Mouse (Mus musculus) adrenal gland, postnatal 4 days (tissue): ENCODE measurements around the gene Idh3g. TPM values are rescaled to one million over a fixed set of nuclear protein-coding genes. Genes with fewer than 3 reads are reported as not detected.
"Not testable (repeated sequence)": the region's sequence is repeated elsewhere in the genome, so short reads cannot be mapped to it uniquely, and the experiment has no call there.

ENCODE experiments used
- DNase-seq, 2 experiments: peaks; one replicate each; pipeline ENCODE4 v3.0.0; 2021 to 2022; ENCODE audit warnings: low spot score in 2 of 2, mixed read lengths in 2 of 2
- total RNA-seq, 2 experiments: library from RNA; stranded (reverse); gene quantifications; 2 replicates each; pipeline ENCODE4 v1.2.3; 2021

The Idh3g gene
- total RNA-seq, 2 experiments from 2014 or later = 296 to 313 TPM

DNA sequence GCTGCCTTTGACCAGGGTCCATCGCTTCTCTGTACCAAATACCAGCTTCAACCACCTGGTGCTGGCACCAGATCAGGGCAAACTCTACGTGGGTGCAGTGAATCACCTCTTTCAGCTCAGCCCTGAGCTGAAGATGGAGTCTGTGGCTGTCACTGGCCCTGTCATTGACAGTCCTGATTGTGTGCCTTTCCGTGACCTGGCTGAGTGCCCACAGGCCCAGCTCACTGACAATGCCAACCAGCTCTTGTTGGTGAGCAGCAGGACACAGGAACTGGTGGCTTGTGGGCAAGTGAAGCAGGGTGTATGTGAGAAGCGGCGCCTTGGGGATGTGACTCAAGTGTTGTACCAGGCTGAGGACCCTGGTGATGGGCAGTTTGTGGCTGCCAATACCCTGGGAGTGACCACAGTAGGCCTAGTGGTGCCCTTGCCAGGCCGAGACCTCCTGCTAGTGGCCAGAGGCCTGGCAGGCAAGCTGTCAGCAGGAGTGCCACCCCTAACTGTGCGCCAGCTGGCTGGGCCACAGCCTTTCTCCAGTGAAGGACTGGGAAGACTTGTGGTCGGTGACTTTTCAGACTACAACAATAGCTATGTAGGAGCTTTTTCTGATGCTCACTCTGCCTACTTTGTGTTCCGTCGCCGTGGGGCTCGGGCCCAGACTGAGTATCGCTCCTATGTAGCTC is 27.9 kb downstream of the Idh3g start:
- no peak for DNase-seq

DNA sequence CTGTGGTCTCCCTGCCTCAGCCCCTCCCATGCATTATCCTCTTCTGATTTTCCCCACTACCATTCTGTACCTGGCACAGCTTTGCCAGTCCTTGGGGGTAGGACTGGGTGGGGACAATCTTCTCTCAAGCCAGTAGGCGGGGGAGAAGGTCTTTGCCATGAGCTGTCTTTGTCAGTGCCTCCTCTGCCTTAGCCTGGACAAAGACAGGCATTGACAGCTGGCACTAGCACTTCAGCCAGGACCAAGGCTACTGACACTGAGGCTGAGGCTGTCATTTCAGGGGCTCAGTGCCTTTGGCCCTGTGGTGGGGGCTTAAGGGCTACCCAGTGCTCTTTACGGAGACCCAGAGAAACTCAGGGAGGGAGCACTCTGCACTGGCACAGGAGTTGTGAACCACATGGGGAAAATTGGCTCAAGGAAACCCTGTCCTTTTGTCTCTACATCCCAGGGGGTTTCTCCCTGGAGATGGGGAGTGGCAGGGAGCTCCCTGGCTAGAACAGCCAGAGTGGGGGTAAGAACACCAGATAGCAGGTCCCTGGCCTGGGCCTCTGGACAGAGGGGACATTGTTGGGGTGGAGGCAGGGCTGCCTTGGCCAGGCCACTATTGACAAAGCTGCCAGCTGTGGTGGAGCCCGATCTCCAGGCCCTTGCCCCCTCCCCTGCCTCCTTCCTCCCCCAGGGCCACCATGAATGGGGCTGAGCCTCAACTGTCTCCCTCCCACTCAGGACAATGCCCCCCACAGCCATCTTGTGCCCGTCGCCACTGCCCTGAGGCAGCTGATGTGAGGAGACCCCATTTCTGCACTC is 30.2 kb downstream of the Idh3g start, which contains the start of gene Plxnb3:
Gene Plxnb3 (plus strand): TSS at position 757 of the 807 bp plus-strand sequence.
- DNase-seq = no peak

DNA sequence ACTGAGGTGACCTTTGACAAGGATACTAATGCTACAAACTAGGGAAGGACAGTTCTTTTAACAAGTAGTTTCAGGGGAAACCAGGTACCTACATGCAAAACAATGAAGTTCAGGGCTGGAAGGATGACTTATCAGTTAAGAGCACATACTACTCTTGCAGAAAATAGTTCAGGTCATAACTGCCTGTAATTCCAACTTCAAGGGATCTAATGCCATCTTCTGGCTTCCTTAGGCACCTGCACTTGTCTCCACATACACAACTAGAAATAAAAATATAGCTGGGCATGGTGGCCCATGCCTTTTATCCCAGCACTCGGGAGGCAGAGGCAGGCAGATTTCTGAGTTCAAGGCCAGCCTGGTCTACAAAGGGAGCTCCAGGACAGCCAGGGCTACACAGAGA is 37.7 kb downstream of the Idh3g start:
- DNase-seq = no peak

DNA sequence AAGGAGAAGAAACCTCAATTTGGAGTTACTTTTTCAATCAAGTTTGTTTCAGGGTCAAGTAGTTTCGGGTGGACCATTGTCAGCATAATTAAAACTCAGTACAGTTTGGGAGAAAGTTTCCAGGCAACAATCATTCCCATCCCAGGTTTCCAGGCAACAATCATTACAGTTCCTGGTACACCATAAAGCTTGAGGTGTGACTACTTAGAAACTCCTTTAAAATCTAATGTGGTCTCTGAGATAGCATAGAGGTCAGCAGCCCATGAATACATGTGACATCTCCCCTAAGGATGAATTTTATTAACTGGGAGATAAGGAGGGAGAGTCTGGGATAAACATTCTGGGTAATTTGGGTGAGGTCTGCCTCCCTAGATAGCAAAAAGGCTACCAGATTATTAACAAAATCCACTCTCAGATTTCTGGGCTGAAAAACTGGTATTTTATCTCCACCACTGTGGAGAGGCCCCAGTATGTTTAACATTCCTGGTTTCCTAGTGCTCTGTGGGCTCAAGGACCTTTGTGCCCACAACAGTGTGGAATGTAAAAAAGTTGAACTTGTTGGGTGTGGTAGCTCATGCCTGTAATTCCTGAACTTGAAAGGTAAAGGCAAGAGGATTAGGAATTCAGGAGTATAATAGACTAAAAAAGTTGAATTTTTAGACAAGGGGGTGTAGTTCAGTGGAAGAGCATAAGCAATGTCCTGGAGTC is 41.8 kb downstream of the Idh3g start:
- no peak for DNase-seq

DNA sequence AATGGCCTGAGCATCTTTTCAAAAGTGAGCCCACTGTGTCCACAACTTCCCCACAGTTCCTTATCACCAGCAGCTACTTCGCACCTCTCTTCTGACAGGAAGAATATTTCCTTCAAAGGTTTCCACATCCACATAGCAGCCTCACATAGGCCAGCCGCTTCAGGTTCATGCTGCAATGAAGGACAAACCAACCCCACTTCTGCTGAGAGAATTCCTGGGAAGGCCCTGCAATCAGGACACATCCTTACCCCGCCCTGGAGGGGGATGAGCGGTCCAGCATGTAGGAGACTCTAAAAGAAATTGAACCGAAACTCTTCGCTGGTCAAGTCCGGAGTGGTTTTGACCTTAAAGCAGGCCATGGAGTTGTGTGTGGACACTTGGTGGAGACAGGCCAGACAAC is 46.9 kb downstream of the Idh3g start:
- not testable (repeated sequence) for DNase-seq

DNA sequence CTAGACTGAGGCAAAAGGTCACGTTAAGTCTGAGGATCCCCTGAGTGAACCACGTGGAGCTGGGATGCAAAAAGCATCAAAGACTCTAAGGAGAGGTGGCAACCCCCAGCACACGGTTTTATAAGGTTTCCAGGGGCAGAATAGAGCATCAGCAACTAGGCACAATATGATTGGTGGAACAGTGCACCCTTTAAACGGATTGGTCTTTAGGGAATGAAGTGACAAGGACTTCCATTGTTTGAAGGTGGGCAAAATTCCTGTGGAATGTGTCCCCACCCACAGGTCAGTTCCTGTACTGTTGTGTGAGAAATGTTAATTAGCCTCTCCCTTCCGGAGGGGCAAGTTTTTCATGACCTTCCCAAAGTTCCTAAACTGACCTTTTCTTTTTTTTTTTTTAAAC is 47.5 kb downstream of the Idh3g start:
- no peak for DNase-seq

DNA sequence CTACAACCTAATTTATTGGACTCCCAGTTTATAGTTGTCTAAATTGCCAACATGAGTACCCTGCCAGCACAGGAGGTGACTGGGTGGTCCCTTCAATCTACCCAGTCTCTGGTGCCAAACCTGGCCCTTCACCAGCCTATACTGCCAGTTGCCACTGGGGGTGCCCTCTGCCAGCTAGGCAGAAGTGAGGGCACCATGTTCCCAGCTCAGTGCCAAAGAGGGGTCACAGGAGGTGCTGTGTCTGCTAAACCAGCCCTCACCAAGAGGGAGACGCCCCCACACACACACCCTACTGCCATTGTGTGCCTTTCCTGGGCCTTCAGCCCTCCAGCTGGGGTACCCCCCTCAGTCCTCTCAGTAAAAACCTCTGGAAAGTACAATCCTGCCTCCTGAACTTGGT is 48.5 kb downstream of the Idh3g start:
- no peak for DNase-seq

DNA sequence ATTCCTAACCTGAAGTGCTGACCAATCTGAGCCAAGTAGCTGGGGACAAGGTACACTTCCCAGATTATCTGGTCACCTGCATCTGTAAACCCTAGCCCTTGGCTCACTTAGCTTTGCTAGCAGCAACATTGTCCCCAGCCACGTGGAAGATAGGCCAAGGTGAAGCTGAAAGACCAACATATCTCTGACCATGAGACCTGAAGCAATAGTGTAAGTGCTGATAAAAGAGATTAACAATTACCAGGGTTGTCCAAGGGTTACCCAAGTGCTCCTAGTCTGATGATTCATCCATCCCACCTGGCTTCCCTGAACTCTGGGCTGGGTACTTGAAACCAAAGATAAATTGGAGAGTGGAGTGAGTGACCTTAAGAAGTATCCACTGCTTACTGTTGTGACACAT is 55.8 kb downstream of the Idh3g start:
- no peak for DNase-seq

Other genes starting within 250 kb of the Idh3g start
- 1 to 10 TPM; 2.1 to 4.1 TPM for gene Dusp9, start 147.5 kb downstream of the Idh3g start, total RNA-seq
- gene Pnck, start 126.8 kb downstream of the Idh3g start, total RNA-seq = 10 to 100 TPM; 21.1 to 21.3 TPM
- 10 to 100 TPM; 66.1 to 78.9 TPM for gene Slc6a8, start 113.7 kb downstream of the Idh3g start, total RNA-seq
- 100 to 1,000 TPM; 175 to 197 TPM for gene Bcap31, start 70.7 kb downstream of the Idh3g start, total RNA-seq
- 10 to 100 TPM; 28.9 to 29.6 TPM for gene Abcd1, start 70.3 kb downstream of the Idh3g start, total RNA-seq
- 1 to 10 TPM; 2.2 to 2.6 TPM for gene Plxnb3, start 29.8 kb downstream of the Idh3g start, total RNA-seq
- 1 to 10 TPM; 2.7 to 4.6 TPM for gene Srpk3, start 12.5 kb downstream of the Idh3g start, total RNA-seq
- gene Ssr4, start 131 bp upstream of the Idh3g start, total RNA-seq = 100 to 1,000 TPM; 182 to 189 TPM
- gene Pdzd4, start 38.1 kb upstream of the Idh3g start, total RNA-seq = 1 to 10 TPM; 8.2 to 9.8 TPM
- under 1 TPM in 1 of 2 experiments, not detected in 1; 0.76 TPM for gene Avpr2, start 105.2 kb upstream of the Idh3g start, total RNA-seq
- gene L1cam, start 109.2 kb upstream of the Idh3g start, total RNA-seq = 10 to 100 TPM; 27.6 to 45.7 TPM
- 10 to 100 TPM in 1 of 2 experiments, 1 to 10 TPM in 1; 6.6 to 10.1 TPM for gene Arhgap4, start 135.0 kb upstream of the Idh3g start, total RNA-seq
- gene Naa10, start 135.0 kb upstream of the Idh3g start, total RNA-seq = 100 to 1,000 TPM in 1 of 2 experiments, 10 to 100 TPM in 1; 98.4 to 104 TPM
- gene Renbp, start 144.0 kb upstream of the Idh3g start, total RNA-seq = 10 to 100 TPM; 30.4 to 30.8 TPM
- 10 to 100 TPM; 93.9 to 95.8 TPM for gene Hcfc1, start 179.5 kb upstream of the Idh3g start, total RNA-seq
- gene Irak1, start 237.0 kb upstream of the Idh3g start, total RNA-seq = 100 to 1,000 TPM; 127 to 128 TPM